Mouse (Mus musculus) kidney, postnatal 14 days (tissue): ENCODE measurements at regions not wholly inside any gene's neighbourhood (a gene's known extent, or its start where the extent isn't known, plus 50 kb on each side); places are given as distances from the start of the nearest gene placed in this dataset.

Source experiments
- DNase-seq: peaks from one replicate; pipeline ENCODE4 v3.0.0; 2022; ENCODE audit warnings: mixed read lengths

GRCm38 (mm10) chr3:80284656-80285055, 400.3 kb downstream of the Fam198b start:
- no peak for DNase-seq

GRCm38 (mm10) chr3:80285246-80285645, 400.9 kb downstream of the Fam198b start:
- DNase-seq = no peak

DNA sequence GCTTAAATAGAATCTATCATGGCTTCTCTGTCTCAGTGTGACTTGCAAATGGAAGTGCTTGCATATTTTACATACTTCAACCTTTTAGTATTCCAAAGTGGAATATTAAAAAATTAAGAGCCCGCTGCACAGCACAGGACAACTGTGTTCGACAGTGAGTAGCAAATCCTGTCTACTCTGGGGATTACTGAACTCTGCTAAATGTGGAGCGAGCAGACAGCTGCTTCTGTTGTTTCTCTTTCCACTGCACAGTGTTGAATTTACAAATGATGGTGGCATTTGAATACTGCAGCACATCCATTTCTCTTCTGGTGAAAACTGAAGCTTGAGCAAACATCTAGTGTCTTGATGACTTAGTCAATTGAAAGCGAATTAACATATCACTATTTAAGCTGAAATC, 409.2 kb downstream of the Fam198b start:
- DNase-seq = no peak

GRCm38 (mm10) chr3:80307632-80308031, 423.3 kb downstream of the Fam198b start:
- DNase-seq = no peak

- no peak for DNase-seq
Observed at GRCm38 (mm10) chr3:80309931-80310330, 425.6 kb downstream of the Fam198b start.

GRCm38 (mm10) chr3:80311689-80312088, 427.4 kb downstream of the Fam198b start:
- no peak for DNase-seq

DNA sequence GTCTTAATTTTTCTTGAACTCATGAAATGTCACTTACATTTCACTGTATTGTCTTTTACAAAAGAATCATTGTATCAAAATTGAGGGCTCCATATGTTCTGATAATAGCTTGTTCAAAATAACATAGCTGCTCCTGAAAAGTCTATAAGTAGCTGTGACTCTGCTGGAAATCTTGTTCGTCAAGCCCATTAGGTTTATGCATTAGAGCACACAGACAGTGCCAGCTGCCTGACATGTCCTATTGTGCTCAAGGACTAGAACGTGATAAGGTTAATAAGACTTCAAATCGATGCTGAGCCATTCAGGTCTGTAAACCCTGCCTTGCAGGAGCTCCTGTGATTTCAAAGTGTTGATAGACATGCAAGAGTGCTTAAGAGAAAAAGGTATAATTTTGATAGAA, 438.0 kb downstream of the Fam198b start:
- DNase-seq = no peak

DNA sequence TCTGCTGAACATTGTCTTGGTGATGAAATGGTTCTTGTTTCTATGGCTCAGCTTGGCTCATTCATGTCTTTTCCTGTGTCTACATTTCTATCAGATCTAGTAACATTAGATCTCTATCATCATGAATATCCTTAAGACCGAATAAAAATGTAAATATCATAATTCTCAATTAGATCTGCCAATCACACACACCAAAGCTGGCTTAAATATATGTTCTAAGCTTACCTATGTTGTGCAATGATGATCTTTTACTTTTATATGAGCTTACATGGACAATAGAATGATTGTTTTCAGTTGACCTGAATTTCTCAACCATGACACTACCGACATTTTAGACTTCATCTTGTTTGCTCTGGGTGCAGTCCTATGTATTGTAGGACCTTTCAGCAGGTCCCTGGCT, 440.4 kb downstream of the Fam198b start:
- no peak for DNase-seq

GRCm38 (mm10) chr3:80331776-80332175, 447.4 kb downstream of the Fam198b start:
- no peak for DNase-seq

GRCm38 (mm10) chr3:80334446-80334893, 450.1 kb downstream of the Fam198b start:
- DNase-seq = no peak

DNA sequence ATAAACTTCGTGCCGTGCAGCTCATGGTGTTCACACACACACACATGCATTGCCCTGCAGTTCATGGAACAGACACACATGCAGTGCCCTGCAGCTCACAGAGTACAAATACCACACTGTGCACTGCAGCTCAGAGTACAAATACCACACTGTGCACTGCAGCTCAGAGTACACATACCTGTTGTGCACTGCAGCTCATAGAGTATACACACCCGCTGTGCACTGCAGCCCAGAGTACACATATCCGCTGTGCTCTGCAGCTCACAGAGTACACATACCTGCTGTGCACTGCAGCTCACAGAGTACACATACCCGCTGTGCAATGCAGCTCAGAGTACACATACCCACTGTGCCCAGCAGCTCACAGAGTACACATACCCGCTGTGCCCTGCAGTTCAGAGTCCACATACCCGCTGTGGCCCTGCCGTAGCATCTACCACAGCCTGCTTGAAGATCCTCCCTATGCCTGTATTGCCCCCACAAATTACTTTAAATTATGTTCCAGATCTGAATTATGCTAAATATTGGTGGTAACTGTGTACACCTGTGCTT, 451.9 kb downstream of the Fam198b start:
- DNase-seq = no peak

DNA sequence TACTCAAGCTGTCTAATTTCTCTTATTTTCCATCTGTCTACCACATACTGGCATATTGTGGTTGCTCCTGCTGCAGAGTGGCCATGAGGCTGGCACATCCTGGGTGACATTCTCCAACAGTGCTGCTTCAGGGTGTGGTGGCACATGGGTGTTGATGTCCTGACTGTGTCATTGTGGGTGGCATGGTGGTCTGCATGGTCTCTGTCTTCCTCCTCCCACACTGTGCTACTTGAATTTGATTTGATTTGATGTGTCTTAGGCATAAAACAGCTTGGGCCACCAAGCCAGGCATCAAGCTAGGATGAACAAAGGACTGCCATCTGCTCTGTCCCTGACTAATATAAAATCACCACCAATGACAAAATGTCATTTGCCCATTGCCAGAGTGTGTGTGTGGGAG, 434.7 kb downstream of the Gria2 start:
- DNase-seq = no peak

DNA sequence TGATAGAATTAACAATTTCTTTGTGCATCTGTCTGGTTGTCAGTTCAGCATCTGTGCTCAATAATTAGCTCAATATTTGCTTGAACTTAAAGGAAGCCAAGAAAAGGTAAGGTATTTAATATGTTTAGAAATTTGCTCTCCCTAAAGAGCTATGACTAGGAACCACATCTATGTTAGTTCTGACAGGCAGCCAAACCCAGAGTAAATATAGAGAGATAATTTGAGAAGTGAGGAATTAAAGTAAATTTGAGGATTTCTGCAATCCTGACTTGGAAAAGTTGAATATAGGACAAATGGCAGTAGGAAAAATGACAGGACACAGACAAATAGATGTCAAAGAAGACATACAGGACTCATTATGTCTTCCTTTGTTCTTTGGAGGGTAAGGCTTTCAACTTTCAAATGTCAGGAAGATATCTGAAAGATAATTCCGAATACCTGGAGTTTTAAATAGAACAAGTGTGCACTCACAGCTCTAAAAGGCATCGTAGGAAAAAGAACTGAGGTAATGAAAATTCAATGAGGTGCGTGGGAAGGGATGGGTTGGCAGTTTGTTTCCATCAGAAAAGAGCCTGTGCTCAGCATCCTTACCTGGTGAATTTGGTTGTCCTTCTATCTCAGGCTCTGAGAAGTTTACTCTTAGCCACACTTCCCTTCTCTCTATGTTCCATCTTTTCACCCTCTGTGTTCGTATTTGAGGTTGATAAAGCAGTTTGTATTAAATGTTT, 433.3 kb downstream of the Gria2 start:
- DNase-seq = no peak

DNA sequence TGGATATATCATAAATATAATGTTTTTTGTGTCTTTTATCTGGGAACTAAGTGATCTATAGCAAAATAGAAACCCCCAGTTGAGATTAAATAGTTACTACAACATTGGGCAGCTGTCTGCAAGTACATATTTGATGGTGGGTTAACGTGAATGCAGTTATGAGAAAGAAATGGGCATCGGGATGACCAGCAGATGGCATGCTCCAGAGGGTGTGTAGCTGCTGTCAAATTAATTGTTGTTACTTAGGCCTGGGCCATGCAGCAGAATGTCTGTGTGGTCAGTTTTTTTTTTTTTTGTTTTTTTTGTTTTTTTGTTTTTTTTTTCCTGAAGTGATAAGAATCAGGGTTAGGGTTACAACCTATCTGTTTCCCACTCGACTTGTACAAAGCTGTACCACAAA, 430.2 kb downstream of the Gria2 start:
- no peak for DNase-seq

- DNase-seq = no peak
Observed at GRCm38 (mm10) chr3:80385986-80386385, 416.6 kb downstream of the Gria2 start.

DNA sequence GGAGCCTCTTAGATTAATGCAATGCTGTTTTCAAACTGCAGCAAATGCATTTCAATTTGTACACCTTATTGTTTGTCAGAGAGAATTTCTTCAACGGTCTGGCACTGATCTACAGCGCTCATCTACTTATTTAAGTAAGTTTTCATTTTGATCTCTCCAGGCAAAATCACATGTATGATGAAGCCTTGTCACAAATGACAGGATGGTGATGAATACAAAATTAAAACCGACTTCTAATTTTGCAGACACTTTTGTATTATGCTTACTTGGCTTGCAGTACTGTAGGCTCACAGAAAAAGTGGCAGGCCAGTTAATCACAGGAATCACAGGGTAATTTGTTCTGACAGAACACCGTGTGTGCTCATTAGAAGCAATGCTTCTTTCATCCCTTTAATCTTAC, 406.4 kb downstream of the Gria2 start:
- DNase-seq = no peak

DNA sequence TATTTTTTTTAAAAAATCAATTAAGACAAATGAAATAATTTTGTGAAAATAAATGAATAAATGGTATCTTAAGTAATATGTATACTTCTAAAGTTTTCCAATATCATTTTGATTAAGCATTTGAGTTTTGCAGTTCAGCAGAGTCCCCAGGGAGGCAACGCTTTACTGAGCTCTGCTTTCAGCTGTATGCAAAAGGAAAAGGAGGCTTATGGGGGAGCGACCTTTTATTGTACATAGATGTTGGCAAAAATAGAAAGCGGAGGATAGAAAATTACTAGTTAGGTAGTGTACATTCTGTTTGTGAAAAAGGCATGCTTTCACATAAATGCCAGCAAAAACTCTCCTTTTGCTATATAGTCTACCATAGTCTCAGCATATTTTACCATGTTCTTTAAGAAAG, 382.2 kb downstream of the Gria2 start:
- no peak for DNase-seq

DNA sequence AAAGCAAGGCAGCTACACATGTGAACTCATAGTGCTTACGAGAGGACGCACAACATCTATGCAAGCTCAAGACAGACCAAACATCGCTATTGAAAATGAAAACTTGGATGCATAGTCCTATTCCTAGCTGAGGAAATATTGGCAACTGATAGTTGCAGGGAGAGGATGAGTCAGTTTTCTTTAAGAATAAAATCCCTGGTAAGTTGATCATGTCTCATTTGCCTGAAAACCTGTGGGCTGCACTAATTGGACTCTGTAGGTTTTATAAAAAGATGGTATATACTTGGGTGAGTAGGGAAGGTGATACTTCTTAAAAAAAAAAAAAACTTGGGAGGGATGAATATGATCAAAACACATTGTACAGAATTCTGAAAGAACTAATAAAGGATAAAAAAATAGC, 381.2 kb downstream of the Gria2 start:
- no peak for DNase-seq

DNA sequence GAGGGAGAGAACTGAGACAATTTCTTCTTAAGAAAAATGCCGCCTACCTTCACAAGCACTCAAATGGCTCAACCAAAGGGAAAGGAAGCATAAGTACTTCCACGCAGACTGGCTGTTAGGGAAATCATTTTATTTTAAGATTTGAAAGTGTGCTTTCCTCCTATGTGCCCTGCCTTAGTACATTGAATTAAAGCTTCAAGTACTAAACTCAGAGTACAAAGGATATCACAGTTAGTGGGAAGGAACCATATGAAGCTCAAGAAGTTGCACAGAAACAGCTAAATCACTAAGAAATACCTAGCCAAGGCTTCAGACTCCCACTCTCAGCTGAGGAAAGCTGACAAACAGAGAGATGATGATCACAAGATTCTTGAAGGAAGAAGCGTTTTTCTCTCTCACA, 380.5 kb downstream of the Gria2 start:
- DNase-seq = no peak

GRCm38 (mm10) chr3:80422646-80423045, 380.0 kb downstream of the Gria2 start:
- DNase-seq = no peak
